Mouse (Mus musculus): ENCODE measurements at regions not wholly inside any gene's neighbourhood (a gene's known extent, or its start where the extent isn't known, plus 50 kb on each side); places are given as distances from the start of the nearest gene placed in this dataset.
"Not testable (repeated sequence)": the region's sequence is repeated elsewhere in the genome, so short reads cannot be mapped to it uniquely, and the experiment has no call there.

DNA sequence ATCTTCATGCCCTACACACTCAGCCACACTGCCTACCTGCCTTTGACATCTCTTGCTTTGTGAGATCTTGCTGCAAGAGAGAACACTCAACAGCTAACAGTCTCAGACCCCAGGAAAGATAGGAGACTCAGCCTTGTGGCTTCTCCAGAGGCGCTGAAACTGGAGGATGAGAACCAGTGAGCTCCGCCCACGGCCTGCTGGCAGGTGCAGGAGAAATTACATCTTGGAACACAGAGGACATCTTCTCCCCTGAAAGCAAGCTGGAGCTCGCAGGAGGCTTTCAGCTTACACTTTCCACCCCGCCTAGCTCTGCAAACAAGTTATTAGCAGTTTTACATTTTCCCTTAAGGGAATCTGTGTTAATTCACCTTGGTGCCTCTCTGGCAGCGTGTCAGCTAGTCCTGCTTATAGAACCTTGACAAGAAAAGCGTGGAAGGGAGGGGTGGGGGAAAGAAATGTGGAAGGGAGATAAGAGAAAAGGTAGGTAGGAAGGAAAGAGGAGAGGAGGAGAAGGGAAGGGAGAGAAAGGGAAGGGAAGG lies 185.2 kb upstream of the Kit start:
- in situ Hi-C loops (cut with MboI; ENCODE audit: low pct_unique_long_range_greater_than_20kb in 1 of 2, low sequenced_read_pairs in 2 of 2, unreplicated experiment in 1 of 2), result no loop called here

GRCm38 (mm10) chr5:75398820-75399219 lies 175.9 kb upstream of the Kit start:
- in situ Hi-C loops (cut with MboI; ENCODE audit: low pct_unique_long_range_greater_than_20kb in 1 of 2, low sequenced_read_pairs in 2 of 2, unreplicated experiment in 1 of 2), result no loop called here

GRCm38 (mm10) chr5:75401734-75402133 lies 173.0 kb upstream of the Kit start:
- in situ Hi-C loops (cut with MboI; ENCODE audit: low pct_unique_long_range_greater_than_20kb in 1 of 2, low sequenced_read_pairs in 2 of 2, unreplicated experiment in 1 of 2), result no loop called here

GRCm38 (mm10) chr5:75402631-75403030 lies 172.1 kb upstream of the Kit start:
- in situ Hi-C loops (cut with MboI; ENCODE audit: low pct_unique_long_range_greater_than_20kb in 1 of 2, low sequenced_read_pairs in 2 of 2, unreplicated experiment in 1 of 2), result no loop called here

GRCm38 (mm10) chr5:75403531-75403930 lies 171.2 kb upstream of the Kit start:
- in situ Hi-C loops (cut with MboI; ENCODE audit: low pct_unique_long_range_greater_than_20kb in 1 of 2, low sequenced_read_pairs in 2 of 2, unreplicated experiment in 1 of 2), result no loop called here

DNA sequence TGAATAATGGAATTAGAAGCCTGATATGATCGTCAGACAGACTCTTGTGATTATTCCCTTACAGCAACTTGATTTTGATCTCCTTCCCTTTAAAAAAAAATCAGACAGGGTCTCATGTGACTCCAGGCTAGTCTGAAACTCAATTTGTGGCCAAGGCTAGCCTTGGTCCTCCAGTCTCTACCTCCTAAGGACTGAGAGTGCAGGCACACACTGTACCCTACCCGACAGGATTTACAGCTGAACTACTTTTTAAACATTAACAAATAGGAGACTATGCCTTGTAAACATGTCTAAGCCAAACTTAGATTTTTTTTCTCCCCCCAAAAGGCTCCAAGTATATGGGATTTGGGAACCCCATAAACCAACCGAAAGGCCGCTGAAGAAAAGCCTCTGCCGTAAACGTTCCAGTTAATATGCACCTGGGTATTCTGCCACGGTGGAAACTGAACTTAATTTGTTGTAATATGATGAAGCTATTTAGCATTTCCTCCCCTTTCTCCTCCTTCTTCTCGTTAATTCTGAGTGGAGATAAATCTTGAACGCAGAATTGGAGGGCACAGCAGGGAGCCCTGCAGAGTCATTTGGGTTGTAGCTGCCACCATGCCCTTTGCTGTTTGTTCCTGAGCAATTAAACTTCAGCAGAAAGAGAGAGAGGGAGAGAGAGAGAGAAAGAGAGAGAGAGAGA lies 170.0 kb upstream of the Kit start:
- in situ Hi-C loops (cut with MboI; ENCODE audit: low pct_unique_long_range_greater_than_20kb in 1 of 2, low sequenced_read_pairs in 2 of 2, unreplicated experiment in 1 of 2), result no loop called here

DNA sequence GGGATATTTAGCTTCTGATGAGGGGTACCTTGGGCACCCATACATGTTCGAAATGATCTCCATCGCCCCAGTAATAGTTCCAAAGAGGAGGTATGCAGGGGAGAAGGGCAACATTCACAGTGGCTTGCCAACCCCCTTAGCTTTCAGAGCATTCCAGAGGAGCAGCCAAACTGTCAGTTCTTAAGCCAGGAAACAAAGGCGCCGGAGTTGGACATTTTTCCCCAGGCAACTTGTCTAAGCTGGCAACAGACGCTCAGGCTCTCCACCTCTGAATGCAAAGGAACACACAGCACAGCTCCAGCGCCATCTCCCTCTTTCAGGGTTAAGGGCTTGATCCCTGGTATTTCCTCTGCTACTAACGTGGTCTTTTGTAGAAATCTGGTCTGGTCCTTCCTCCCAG lies 169.2 kb upstream of the Kit start:
- in situ Hi-C loops (cut with MboI; ENCODE audit: low pct_unique_long_range_greater_than_20kb in 1 of 2, low sequenced_read_pairs in 2 of 2, unreplicated experiment in 1 of 2), result no loop called here

DNA sequence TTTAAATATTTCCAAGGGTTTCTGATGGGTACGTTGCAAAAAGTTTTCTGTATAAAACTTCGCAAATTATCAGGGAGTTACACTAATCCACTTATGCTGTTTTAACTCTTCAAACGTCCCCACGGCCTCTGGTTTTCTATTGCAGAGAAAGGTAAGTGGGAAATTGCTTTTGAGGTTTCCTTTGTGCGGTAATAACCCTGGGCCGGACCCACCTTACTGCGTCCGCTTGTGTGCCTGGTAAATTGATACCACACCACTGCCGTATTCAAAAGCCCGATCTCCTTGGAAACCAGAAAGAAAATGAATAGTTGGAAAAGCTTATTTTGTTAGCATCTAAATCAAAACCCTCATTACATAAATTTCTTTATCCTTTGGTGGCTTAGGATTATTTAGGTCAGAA lies 167.0 kb upstream of the Kit start:
- in situ Hi-C loops (cut with MboI; ENCODE audit: low pct_unique_long_range_greater_than_20kb in 1 of 2, low sequenced_read_pairs in 2 of 2, unreplicated experiment in 1 of 2), result no loop called here

GRCm38 (mm10) chr5:75410240-75411186 lies 164.2 kb upstream of the Kit start:
- in situ Hi-C loops (cut with MboI; ENCODE audit: low pct_unique_long_range_greater_than_20kb in 1 of 2, low sequenced_read_pairs in 2 of 2, unreplicated experiment in 1 of 2), result no loop called here

- in situ Hi-C loops (cut with MboI; ENCODE audit: low pct_unique_long_range_greater_than_20kb in 1 of 2, low sequenced_read_pairs in 2 of 2, unreplicated experiment in 1 of 2), result not testable (repeated sequence)
Measured at GRCm38 (mm10) chr5:75419282-75419681, 155.4 kb upstream of the Kit start.

GRCm38 (mm10) chr5:75432885-75433284 lies 141.8 kb upstream of the Kit start:
- in situ Hi-C loops (cut with MboI; ENCODE audit: low pct_unique_long_range_greater_than_20kb in 1 of 2, low sequenced_read_pairs in 2 of 2, unreplicated experiment in 1 of 2), result no loop called here

GRCm38 (mm10) chr5:75437924-75438323 lies 136.8 kb upstream of the Kit start:
- in situ Hi-C loops (cut with MboI; ENCODE audit: low pct_unique_long_range_greater_than_20kb in 1 of 2, low sequenced_read_pairs in 2 of 2, unreplicated experiment in 1 of 2), result no loop called here

GRCm38 (mm10) chr5:75444024-75444604 lies 130.6 kb upstream of the Kit start:
- in situ Hi-C loops (cut with MboI; ENCODE audit: low pct_unique_long_range_greater_than_20kb in 1 of 2, low sequenced_read_pairs in 2 of 2, unreplicated experiment in 1 of 2), result no loop called here

GRCm38 (mm10) chr5:75446386-75446785 lies 128.3 kb upstream of the Kit start:
- in situ Hi-C loops (cut with MboI; ENCODE audit: low pct_unique_long_range_greater_than_20kb in 1 of 2, low sequenced_read_pairs in 2 of 2, unreplicated experiment in 1 of 2), result no loop called here

GRCm38 (mm10) chr5:75449913-75450525 lies 124.7 kb upstream of the Kit start:
- in situ Hi-C loops (cut with MboI; ENCODE audit: low pct_unique_long_range_greater_than_20kb in 1 of 2, low sequenced_read_pairs in 2 of 2, unreplicated experiment in 1 of 2), result no loop called here

GRCm38 (mm10) chr5:75450564-75450963 lies 124.2 kb upstream of the Kit start:
- in situ Hi-C loops (cut with MboI; ENCODE audit: low pct_unique_long_range_greater_than_20kb in 1 of 2, low sequenced_read_pairs in 2 of 2, unreplicated experiment in 1 of 2), result no loop called here

GRCm38 (mm10) chr5:75451081-75451480 lies 123.6 kb upstream of the Kit start:
- in situ Hi-C loops (cut with MboI; ENCODE audit: low pct_unique_long_range_greater_than_20kb in 1 of 2, low sequenced_read_pairs in 2 of 2, unreplicated experiment in 1 of 2), result no loop called here

- in situ Hi-C loops (cut with MboI; ENCODE audit: low pct_unique_long_range_greater_than_20kb in 1 of 2, low sequenced_read_pairs in 2 of 2, unreplicated experiment in 1 of 2), result no loop called here
Measured at GRCm38 (mm10) chr5:75451693-75452092, 123.0 kb upstream of the Kit start.

All from mouse embryonic stem cell (cell line).